Mouse (Mus musculus): Measurements from ENCODE around the gene Tmem156.

- no peak for TF ChIP-seq POLR2A (IDR thresholded peaks at IDR 0.05; ENCODE audit: insufficient read depth, low read depth, low read length)
- no peak for TF ChIP-seq EP300 (IDR thresholded peaks at IDR 0.05; ENCODE audit: insufficient read depth, low read depth, low read length)
These were observed 611 bp downstream of the Tmem156 start for GRCm38 (mm10) chr5:65091184-65091858.
